ENCODE assay signal across 8 mouse cellular contexts in genomic region chr13:9494726-9495125, GRCm38 (mm10).
DNase-seq lines count a peak whose midpoint lies in the region; ATAC-seq and TF ChIP-seq lines count a peak whose summit lies in the region.

No protein-coding gene starts in this region.

- peak; percentile 6 to 20 for DNase-seq in cerebellum, postnatal 10 days
- no peak for DNase-seq in cerebellum, adult 8-10 months
- peak; percentile 3 for DNase-seq in ES-CJ7 (ENCODE audit: low read depth, low spot score)
- no peak for DNase-seq in forebrain, embryonic 14.5 days (ENCODE audit: low spot score)
- DNase-seq in liver, embryonic 14.5 days (ENCODE audit: low read depth in 3 of 3, low spot score in 3 of 3) = no peak
- DNase-seq in naive thymus-derived CD4-positive, alpha-beta T cell, adult 2 months (ENCODE audit: low read depth) = peak; percentile 9
- DNase-seq in left cerebral cortex, adult 11 months (ENCODE audit: low spot score) = no peak

- no peak for TF ChIP-seq CTCF in liver, embryonic 14.5 days (IDR thresholded peaks at IDR 0.05; ENCODE audit: low read depth)

- no peaks in the 10 kb centered on the region for H3K27me3 ChIP-seq in forebrain, embryonic 14.5 days (replicated peaks; ENCODE audit: control insufficient read depth, insufficient read depth, low read length)
- H3K27me3 ChIP-seq in hindbrain, embryonic 15.5 days = no peaks in the 10 kb centered on the region
- no peaks in the 10 kb centered on the region for H3K27me3 ChIP-seq in liver, embryonic 14.5 days (ENCODE audit: control insufficient read depth, insufficient read depth, low read length)

- H3K4me2 ChIP-seq in forebrain, embryonic 14.5 days (ENCODE audit: low read length) = peak overlapping the region; percentile 28
- peak overlapping the region; percentile 7; the same call in 1 of the 2 replicates for H3K4me2 ChIP-seq in hindbrain, embryonic 15.5 days
- peak overlapping the region; percentile 51 for H3K4me2 ChIP-seq in liver, embryonic 14.5 days (ENCODE audit: low read depth)

- 68% methylated on average over 21 of the region's 21 CpGs for WGBS in forebrain, embryonic 14.5 days
- 68% methylated on average over 21 of the region's 21 CpGs for WGBS in hindbrain, embryonic 15.5 days
- 44% methylated on average over 21 of the region's 21 CpGs for WGBS in liver, embryonic 14.5 days (ENCODE audit: insufficient replicate concordance)

- no peak for TF ChIP-seq EP300 in liver, embryonic 14.5 days (IDR thresholded peaks at IDR 0.05; ENCODE audit: low read depth)

- no peaks in the 10 kb centered on the region for H3K9me3 ChIP-seq in forebrain, embryonic 14.5 days (replicated peaks; ENCODE audit: control insufficient read depth, low read length)
- no peaks in the 10 kb centered on the region for H3K9me3 ChIP-seq in hindbrain, embryonic 15.5 days
- no peaks in the 10 kb centered on the region for H3K9me3 ChIP-seq in liver, embryonic 14.5 days (ENCODE audit: control insufficient read depth, low read length)

- H3K9ac ChIP-seq in forebrain, embryonic 14.5 days (ENCODE audit: low read length) = no peak overlapping the region
- no peak overlapping the region for H3K9ac ChIP-seq in hindbrain, embryonic 15.5 days
- no peak overlapping the region for H3K9ac ChIP-seq in liver, embryonic 14.5 days (replicated peaks)

- no peak overlapping the region for H3K27ac ChIP-seq in forebrain, embryonic 14.5 days (ENCODE audit: low read depth, low read length)
- no peak overlapping the region for H3K27ac ChIP-seq in hindbrain, embryonic 15.5 days (replicated peaks)
- no peak overlapping the region for H3K27ac ChIP-seq in liver, embryonic 14.5 days

- no peak overlapping the region for H3K4me3 ChIP-seq in forebrain, embryonic 14.5 days (ENCODE audit: low read depth, low read length)
- H3K4me3 ChIP-seq in hindbrain, embryonic 15.5 days = no peak overlapping the region
- H3K4me3 ChIP-seq in liver, embryonic 14.5 days (ENCODE audit: insufficient read depth in 1 of 2, low read depth in 2 of 2, low read length in 2 of 2) = peak overlapping the region; percentile 45 to 48

- H3K36me3 ChIP-seq in forebrain, embryonic 14.5 days (ENCODE audit: control insufficient read depth, insufficient read depth, low read length) = no peaks in the 10 kb centered on the region
- H3K36me3 ChIP-seq in hindbrain, embryonic 15.5 days = no peaks in the 10 kb centered on the region
- no peaks in the 10 kb centered on the region for H3K36me3 ChIP-seq in liver, embryonic 14.5 days (replicated peaks; ENCODE audit: control insufficient read depth, insufficient read depth, low read depth)

- H3K4me1 ChIP-seq in forebrain, embryonic 14.5 days (ENCODE audit: control insufficient read depth, insufficient read depth, low read length) = no peaks in the 10 kb centered on the region
- H3K4me1 ChIP-seq in hindbrain, embryonic 15.5 days (replicated peaks) = no peaks in the 10 kb centered on the region
- no peaks in the 10 kb centered on the region for H3K4me1 ChIP-seq in liver, embryonic 14.5 days (replicated peaks; ENCODE audit: control insufficient read depth in 2 of 2, insufficient read depth in 2 of 2, low read length in 1 of 2)

- no peak for ATAC-seq in forebrain, embryonic 14.5 days
- no peak for ATAC-seq in hindbrain, embryonic 15.5 days (ENCODE audit: low FRiP score, low read depth)
- ATAC-seq in liver, embryonic 14.5 days (ENCODE audit: insufficient read depth) = no peak

Comparison
In these comparisons a context has a peak if more than half of its experiments do, and no peak if none do; other contexts are left out.
1. DNase-seq: peak in cerebellum, postnatal 10 days (2 of 2), ES-CJ7 (single experiment) and naive thymus-derived CD4-positive, alpha-beta T cell, adult 2 months (single experiment); none in cerebellum, adult 8-10 months (single experiment), forebrain, embryonic 14.5 days (single experiment), liver, embryonic 14.5 days (0 of 3) and left cerebral cortex, adult 11 months (single experiment).
2. H3K4me3 ChIP-seq: peak in liver, embryonic 14.5 days (2 of 2); none in forebrain, embryonic 14.5 days (single experiment) and hindbrain, embryonic 15.5 days (single experiment).
3. Peak in every context shown above with its lines, with median percentiles within 50 percentile points of each other: H3K4me2 ChIP-seq.